Mouse (Mus musculus): ENCODE data around the gene Gm21981.

GRCm38 (mm10) chr17:47694503-47695336 lies 465 bp upstream of the Gm21981 start, which contains the start of gene Prickle4:
- TF ChIP-seq POU5F1 (IDR thresholded peaks at IDR 0.05; ENCODE audit: borderline replicate concordance, low read length): no peak
- peak; percentile 25 for TF ChIP-seq CTCF (conservative IDR thresholded peaks at IDR 0.05; ENCODE audit: low read length)
- no peak for TF ChIP-seq NANOG (IDR thresholded peaks at IDR 0.05; ENCODE audit: borderline replicate concordance, low read length)

All from E14TG2a.4 (cell line).